Mouse (Mus musculus) small intestine, adult 2 months (tissue): ENCODE data around the gene Cabcoco1.

ENCODE experiments used
- CTCF ChIP-seq: fragments of 200-500 bp; IDR thresholded peaks from 2 replicates; pipeline ENCODE4 v1.5.1; 2012; ENCODE audit warnings: low read depth, mild to moderate bottlenecking, control low read depth, inconsistent platforms, low read length, moderate library complexity, mixed read lengths; ENCODE audit not compliant: insufficient replicate concordance, insufficient read length; ENCODE audit errors: extremely low read depth
- POLR2A ChIP-seq: fragments of 200-500 bp; IDR thresholded peaks from 2 replicates; pipeline ENCODE4 v1.6.1; 2012; ENCODE audit warnings: low read depth, mild to moderate bottlenecking, control low read depth, inconsistent platforms, low read length, moderate library complexity

DNA sequence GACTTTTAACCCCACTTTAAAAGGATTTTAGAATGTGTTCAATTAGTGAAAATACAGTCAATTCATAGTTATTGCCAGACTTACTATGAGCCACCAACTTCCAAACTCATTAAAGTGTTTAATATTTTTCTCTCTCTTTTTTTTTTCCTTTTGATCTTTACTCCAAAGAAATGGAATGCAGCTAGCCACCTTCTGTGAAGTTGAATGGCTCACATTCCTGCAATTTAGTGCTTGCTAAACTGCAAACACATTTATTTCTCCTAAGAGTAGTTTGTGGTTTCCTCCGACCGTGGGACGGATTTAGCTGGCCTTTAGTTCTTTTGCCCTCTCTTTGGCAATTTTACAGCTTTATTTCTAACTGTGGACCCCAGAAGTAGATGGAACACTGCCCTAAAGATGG, 1.4 kb upstream of the Cabcoco1 start:
- TF ChIP-seq CTCF (no peak), POLR2A (no peak)
